Mouse (Mus musculus) small intestine, adult 2 months (tissue): ENCODE measurements around the gene Bcl9. TPM values are rescaled to one million over a fixed set of nuclear protein-coding genes. Genes with fewer than 3 reads are reported as not detected.

Source experiments
- H3K27ac ChIP-seq: fragments of 200-500 bp; 2 replicates; pipeline ENCODE4 v1.5.1; 2012; ENCODE audit warnings: low read depth, low read length, control low read depth, inconsistent platforms; ENCODE audit not compliant: insufficient read depth
- H3K27me3 ChIP-seq: fragments of 200-500 bp; 2 replicates; pipeline ENCODE4 v1.6.1; 2012; ENCODE audit warnings: mild to moderate bottlenecking, moderate library complexity, low read length, inconsistent platforms; ENCODE audit not compliant: control insufficient read depth, insufficient read depth
- H3K36me3 ChIP-seq: fragments of 200-500 bp; 2 replicates; pipeline ENCODE4 v1.6.1; 2012; ENCODE audit warnings: mild to moderate bottlenecking, low read length, control low read depth, inconsistent platforms; ENCODE audit not compliant: control insufficient read depth, insufficient read depth
- H3K4me1 ChIP-seq: fragments of 200-500 bp; 2 replicates; pipeline ENCODE4 v1.6.1; 2012; ENCODE audit warnings: low read length, inconsistent platforms, mixed read lengths; ENCODE audit not compliant: control insufficient read depth, insufficient read depth, insufficient read length
- H3K4me3 ChIP-seq: fragments of 200-500 bp; 2 replicates; pipeline ENCODE4 v1.5.1; 2012; ENCODE audit warnings: low read depth, mild to moderate bottlenecking, control low read depth, inconsistent platforms, low read length, moderate library complexity
- CTCF ChIP-seq: fragments of 200-500 bp; IDR thresholded peaks from 2 replicates; pipeline ENCODE4 v1.5.1; 2012; ENCODE audit warnings: low read depth, mild to moderate bottlenecking, control low read depth, inconsistent platforms, low read length, moderate library complexity, mixed read lengths; ENCODE audit not compliant: insufficient replicate concordance, insufficient read length; ENCODE audit errors: extremely low read depth
- POLR2A ChIP-seq: fragments of 200-500 bp; IDR thresholded peaks from 2 replicates; pipeline ENCODE4 v1.6.1; 2012; ENCODE audit warnings: low read depth, mild to moderate bottlenecking, control low read depth, inconsistent platforms, low read length, moderate library complexity
- WGBS: fragments of 180-500 bp; shearing (Covaris S2); methylation state at CpG from one replicate; pipeline ENCODE4 v1.1.7; 2018; 5-methylcytosine and 5-hydroxymethylcytosine counted together
- polyA plus RNA-seq: library from polyadenylated mRNA; depleted of rRNA; stranded (reverse); fragments of >200 nt; gene quantifications from 2 replicates; pipeline ENCODE4 v1.2.3, GENCODE M21; 2012

Gene Bcl9
- polyA plus RNA-seq, 1 experiment, result 16.5 TPM

DNA sequence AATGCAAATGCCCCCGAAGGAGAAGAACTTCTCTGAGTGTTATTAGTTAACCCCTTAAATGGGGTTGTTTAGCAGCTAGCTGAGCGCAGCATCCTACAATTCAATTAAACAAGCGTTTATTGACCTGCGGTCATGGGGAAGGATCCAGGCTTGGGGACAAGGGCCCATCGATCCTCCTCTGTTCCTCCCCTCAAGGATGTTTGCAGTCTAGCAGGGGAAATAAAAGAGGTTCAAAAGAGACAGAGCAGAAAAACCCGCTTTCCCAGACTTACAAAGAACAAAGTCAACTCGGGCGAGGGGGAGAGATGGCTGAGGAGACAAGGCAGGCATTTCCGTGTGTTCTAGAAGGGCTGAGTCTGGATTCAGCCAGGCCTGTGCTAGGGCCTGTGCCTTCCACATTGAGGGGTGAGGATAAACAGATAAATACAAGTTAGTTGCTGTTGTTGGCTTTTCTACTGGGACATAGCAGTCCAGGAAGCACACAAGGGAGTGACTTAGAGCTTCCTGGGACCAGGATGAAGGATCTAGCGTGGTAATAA, 55.0 kb downstream of the Bcl9 start:
- Histone ChIP-seq H3K4me1 (no peaks in the 10 kb centered on the region), H3K4me3 (no peak overlapping the region), H3K36me3 (no peaks in the 10 kb centered on the region), H3K27ac (no peak overlapping the region), H3K27me3 (no peaks in the 10 kb centered on the region)
- no peak for TF ChIP-seq CTCF
- 55% methylated on average over 10 of the region's 10 CpGs for WGBS

DNA sequence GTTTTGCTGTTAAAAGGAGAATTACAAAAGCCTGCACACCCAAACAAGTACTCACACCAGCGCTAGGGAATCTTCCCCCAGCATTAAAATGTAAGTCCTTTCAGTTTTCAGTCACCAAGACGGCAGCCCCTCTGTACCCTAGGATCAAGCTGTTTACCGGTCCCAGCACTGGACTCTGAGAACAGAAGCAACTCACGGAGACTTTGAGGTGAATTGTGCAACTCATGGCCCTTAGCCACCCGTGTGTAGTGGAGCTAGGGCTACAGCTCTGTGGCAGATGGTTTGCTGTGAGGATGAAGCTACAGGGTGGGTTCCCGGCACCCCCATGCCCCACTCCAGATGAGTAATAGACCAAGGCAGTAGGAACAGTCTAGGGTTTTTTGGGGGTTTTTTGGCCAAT, 55.9 kb downstream of the Bcl9 start:
- no peak overlapping the region for H3K4me3 ChIP-seq
- TF ChIP-seq CTCF, result no peak
- no peak for TF ChIP-seq POLR2A
- no peaks in the 10 kb centered on the region for H3K4me1 ChIP-seq
- H3K27me3 ChIP-seq, result no peaks in the 10 kb centered on the region
- H3K27ac ChIP-seq, result no peak overlapping the region
- WGBS, result 80% methylated on average over 6 of the region's 6 CpGs
- H3K36me3 ChIP-seq, result no peaks in the 10 kb centered on the region

DNA sequence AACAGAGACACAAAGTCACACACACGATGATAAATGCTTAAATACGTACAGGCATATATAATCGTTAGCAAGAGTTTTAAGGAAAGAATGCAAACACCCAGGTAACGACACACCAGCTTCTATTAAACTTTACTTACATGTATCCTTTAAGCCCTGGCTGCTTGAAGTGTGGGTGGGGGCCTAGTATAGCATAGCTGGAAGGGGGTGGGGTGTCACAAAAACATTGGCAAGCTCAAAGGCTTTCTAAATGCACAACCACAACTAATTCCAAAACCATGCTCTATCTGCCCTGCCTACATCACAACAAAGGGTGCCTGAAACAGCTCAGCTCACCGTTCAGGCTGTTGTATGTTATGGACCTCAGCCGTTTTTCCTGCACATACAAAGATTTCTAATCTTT, 57.9 kb downstream of the Bcl9 start:
- no peaks in the 10 kb centered on the region for H3K27me3 ChIP-seq
- no peak overlapping the region for H3K27ac ChIP-seq
- TF ChIP-seq CTCF, result no peak
- TF ChIP-seq POLR2A, result no peak
- no peaks in the 10 kb centered on the region for H3K4me1 ChIP-seq
- H3K36me3 ChIP-seq, result no peaks in the 10 kb centered on the region
- H3K4me3 ChIP-seq, result no peak overlapping the region
- WGBS, result 92% methylated on average over 6 of the region's 6 CpGs

GRCm38 (mm10) chr3:97239316-97239715, 58.4 kb downstream of the Bcl9 start:
- TF ChIP-seq CTCF, result no peak
- no peak for TF ChIP-seq POLR2A
- Histone ChIP-seq H3K4me3 (no peak overlapping the region), H3K27me3 (no peaks in the 10 kb centered on the region), H3K27ac (no peak overlapping the region), H3K4me1 (no peaks in the 10 kb centered on the region), H3K36me3 (no peaks in the 10 kb centered on the region)
- 86% methylated on average over 5 of the region's 5 CpGs for WGBS

- no peak for TF ChIP-seq POLR2A
- no peak for TF ChIP-seq CTCF
- no peaks in the 10 kb centered on the region for H3K27me3 ChIP-seq
- H3K4me1 ChIP-seq, result no peaks in the 10 kb centered on the region
- H3K4me3 ChIP-seq, result no peak overlapping the region
- 82% methylated on average over 2 of the region's 2 CpGs for WGBS
- no peaks in the 10 kb centered on the region for H3K36me3 ChIP-seq
- H3K27ac ChIP-seq, result no peak overlapping the region
Observed at GRCm38 (mm10) chr3:97238521-97238920, 59.2 kb downstream of the Bcl9 start.

DNA sequence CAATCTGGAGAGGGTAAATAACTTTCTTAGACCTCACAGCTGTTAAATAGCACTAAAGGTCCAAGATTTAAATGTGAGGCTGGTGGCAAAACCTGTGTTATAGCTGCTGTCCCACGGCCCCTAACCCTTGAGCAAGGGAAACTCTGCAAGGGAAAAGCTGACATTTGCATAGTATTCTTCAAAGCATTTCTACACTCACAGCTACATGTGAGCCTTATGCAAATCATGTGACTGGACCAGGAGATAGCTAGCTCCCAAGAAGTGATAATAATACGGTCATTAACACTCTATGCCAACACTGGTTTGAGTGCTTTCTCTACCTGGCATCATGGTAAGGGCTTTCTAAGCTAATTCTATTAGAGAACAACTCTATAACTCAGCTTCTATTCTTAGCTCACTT, 60.3 kb downstream of the Bcl9 start:
- H3K27me3 ChIP-seq, result no peaks in the 10 kb centered on the region
- H3K4me3 ChIP-seq, result no peak overlapping the region
- no peak for TF ChIP-seq POLR2A
- TF ChIP-seq CTCF, result no peak
- peaks cover 4% of the 10 kb centered on the region; the same call in 1 of the 2 replicates for H3K4me1 ChIP-seq
- no peaks in the 10 kb centered on the region for H3K36me3 ChIP-seq
- WGBS, result 77% methylated on average over 2 of the region's 2 CpGs
- H3K27ac ChIP-seq, result no peak overlapping the region

DNA sequence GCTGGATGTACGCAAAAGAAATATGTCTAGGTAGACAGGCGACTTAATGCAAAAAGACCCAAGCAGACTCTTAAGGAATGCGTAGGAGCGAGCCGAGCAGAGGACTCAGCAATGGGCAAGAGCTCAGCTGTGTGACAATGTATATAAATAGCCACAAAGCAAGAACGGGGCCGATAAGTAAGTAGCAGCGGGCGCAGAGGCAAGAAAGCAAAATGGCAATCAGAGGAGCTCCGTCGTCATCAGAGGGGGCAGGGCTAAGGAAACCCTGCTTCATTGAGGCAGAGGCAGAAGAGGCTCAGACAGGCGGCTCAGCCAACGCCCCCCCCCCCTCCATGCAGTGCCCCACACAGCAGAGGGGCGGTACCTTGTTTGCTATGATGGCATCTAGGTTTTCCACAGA, 62.9 kb downstream of the Bcl9 start:
- Histone ChIP-seq H3K36me3 (no peaks in the 10 kb centered on the region), H3K27ac (no peak overlapping the region), H3K4me3 (no peak overlapping the region), H3K4me1 (peaks cover 11% of the 10 kb centered on the region; the same call in 1 of the 2 replicates), H3K27me3 (no peaks in the 10 kb centered on the region)
- no peak for TF ChIP-seq CTCF
- no peak for TF ChIP-seq POLR2A
- 94% methylated on average over 14 of the region's 14 CpGs for WGBS

DNA sequence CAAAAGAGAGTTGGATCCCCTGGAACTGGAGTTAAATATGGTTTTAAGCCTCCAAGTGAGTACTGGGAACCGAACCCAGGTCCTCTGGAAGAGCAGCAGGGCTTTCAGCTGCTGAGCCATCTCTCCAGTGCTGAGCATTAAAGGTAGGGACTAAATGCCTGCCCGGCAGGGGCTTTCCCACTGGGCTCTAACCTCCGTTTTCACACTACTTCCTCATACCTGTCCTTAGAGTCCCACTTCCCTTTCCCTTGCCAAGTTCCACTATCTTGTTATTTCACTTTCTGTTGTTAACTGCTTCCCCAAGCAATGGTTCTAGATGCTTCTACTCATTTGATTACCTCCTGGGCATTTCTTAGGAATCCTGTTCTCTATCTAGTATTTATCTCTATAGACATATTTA, 65.4 kb downstream of the Bcl9 start:
- Histone ChIP-seq H3K4me3 (no peak overlapping the region), H3K4me1 (peaks cover 11% of the 10 kb centered on the region; the same call in 1 of the 2 replicates), H3K27me3 (no peaks in the 10 kb centered on the region), H3K36me3 (no peaks in the 10 kb centered on the region), H3K27ac (peak overlapping the region; percentile 74)
- 22% methylated on average over 3 of the region's 3 CpGs for WGBS
- no peak for TF ChIP-seq CTCF
- no peak for TF ChIP-seq POLR2A
